Mouse (Mus musculus) liver, adult (tissue): ENCODE results near the gene Heatr1.

Experiments
- GATA4 ChIP-seq: IDR thresholded peaks from 2 replicates; pipeline ENCODE4 v1.6.1; 2014; ENCODE audit warnings: mild to moderate bottlenecking, low read length; ENCODE audit not compliant: insufficient replicate concordance

Gene Heatr1

GRCm38 (mm10) chr13:12420596-12420995, 25.8 kb downstream of the Heatr1 start:
- TF ChIP-seq GATA4 = no peak

- TF ChIP-seq GATA4 = no peak
These were observed 33.7 kb downstream of the Heatr1 start for GRCm38 (mm10) chr13:12428556-12428955.

- TF ChIP-seq GATA4 = peak; percentile 66; the same call in 1 of the 2 replicates
These were observed 39.0 kb downstream of the Heatr1 start for GRCm38 (mm10) chr13:12433843-12434242.

GRCm38 (mm10) chr13:12439586-12439985, 44.8 kb downstream of the Heatr1 start:
- no peak for TF ChIP-seq GATA4

- TF ChIP-seq GATA4 = no peak
These were observed 46.0 kb downstream of the Heatr1 start for GRCm38 (mm10) chr13:12440813-12441212.

DNA sequence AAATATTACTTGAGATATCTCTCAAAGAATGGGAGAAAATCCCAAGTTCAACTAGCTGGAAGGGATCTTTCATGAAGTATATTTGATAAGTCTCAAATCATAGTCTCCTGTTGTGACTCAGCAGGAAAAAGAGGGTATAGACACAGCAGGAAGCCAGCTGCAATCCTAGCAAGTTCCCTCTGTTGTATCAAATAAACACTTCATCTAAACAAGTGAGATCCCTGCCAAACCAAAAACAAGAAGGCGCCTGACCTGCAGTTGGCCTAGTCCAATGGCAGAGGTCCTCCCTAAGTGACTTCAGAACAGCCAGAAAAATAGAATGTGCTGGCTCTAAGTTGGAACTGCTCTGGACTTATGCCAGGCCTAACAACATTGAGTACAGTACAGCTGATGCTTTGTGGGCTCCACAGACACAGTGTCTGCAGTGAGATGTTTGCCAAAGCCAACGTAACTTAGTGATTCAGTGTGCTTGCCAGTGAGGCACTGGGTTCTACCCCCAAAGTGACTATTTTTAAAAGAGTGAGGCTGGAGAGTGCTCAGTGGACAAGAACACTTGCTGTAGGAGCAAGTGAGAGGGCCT, 47.3 kb downstream of the Heatr1 start:
- no peak for TF ChIP-seq GATA4

DNA sequence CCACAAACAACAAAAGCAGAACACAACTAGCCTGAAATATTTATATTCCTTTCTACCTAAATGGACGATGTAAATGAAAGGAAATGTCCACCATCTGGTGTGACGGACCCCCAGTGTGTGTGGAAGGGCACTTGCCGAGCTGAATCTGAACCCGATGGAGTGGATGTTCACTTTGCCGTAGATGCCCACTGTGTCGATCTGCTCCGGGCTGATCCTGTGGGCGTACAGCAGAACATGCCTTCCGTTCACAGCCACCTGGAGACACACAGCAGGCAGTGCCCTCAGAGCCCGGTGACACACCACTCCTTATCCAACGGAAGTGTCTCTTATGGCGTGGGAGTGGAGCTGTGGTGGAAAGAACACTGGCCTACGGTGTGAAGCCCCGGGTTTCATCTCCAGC, 58.3 kb downstream of the Heatr1 start:
- no peak for TF ChIP-seq GATA4

GRCm38 (mm10) chr13:12454686-12455390, 60.0 kb downstream of the Heatr1 start:
- TF ChIP-seq GATA4 = no peak

GRCm38 (mm10) chr13:12456711-12457110, 61.9 kb downstream of the Heatr1 start:
- TF ChIP-seq GATA4 = no peak

DNA sequence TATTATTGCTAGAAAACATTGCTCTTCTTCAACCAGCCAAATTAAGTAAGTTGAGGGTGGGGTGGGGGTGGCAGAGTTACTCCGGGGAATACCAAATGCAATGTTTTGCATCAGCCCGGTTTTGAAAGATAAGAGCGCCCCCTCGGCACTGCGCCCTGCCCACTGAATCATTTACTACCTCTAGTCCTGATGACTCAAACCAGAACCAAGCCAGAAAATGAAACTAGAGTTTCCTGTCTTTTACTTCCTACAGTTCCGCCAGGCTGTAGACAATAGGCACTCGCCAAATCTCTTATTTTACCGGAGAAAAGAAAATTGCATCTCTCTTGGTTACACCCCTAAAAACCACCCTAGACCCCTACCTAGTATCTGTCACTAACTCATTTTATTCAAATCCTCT, 65.6 kb downstream of the Heatr1 start:
- TF ChIP-seq GATA4 = peak; percentile 28; the same call in 1 of the 2 replicates

- TF ChIP-seq GATA4 = peak; percentile 73; the same call in 1 of the 2 replicates
These were observed 66.3 kb downstream of the Heatr1 start for GRCm38 (mm10) chr13:12460881-12461729.

DNA sequence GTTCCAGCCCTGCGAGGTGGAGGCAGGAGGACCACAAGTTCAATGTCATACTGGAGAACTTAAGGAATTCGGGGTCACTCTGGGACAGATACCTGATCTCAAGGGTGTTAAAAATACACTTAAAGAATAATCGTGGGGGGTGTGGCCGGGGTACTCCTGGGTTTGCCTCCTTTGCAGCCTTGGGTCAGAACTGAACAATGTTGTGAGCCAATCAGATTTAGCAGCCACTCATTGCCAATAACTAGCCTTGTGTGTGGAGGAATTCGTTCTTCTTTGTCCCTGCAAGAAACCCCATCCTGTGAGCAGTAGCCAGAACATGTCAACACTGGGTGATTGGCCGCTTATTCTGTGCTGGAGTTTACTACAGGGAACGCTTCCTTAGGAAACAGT, 66.9 kb downstream of the Heatr1 start:
- TF ChIP-seq GATA4 = no peak

DNA sequence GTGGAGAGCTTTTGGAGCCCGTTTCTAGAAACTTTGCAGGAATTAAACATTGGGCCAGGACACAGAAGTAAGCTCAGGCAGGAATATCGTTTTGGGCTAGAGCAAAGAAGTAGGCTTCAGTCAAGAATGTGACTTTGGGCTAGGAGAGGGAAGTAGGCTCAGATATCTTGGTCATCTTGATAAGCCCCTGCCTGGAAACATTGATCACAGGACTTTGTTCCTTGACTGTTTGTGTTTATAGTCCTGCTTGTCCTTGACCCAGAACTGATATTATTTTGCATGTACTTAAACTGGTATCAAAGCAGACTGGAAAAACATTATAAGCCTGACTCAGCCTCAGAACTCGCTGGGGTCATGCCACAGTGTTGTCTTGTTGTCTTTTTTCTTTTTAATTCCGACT, 67.8 kb downstream of the Heatr1 start:
- peak; percentile 87 for TF ChIP-seq GATA4

DNA sequence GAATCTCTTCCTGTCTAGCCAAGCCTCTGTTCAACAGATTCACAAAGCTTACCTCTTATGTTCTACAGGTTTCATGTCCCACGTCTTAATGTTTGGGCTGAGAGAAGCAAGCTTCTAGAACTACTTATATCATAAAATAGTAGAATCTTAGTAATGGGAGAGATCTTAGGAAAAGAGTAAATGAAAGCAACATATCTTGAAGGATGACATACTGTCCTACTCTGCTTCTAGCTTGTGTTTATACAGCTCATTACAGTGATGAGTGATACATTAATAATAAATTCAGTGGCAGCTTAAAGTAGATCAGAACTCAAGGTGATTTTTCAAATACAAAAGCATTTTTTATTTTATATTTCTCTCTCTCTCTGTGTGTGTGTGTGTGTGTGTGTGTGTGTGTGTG, 70.0 kb downstream of the Heatr1 start, which contains the start of gene Lgals8:
Gene Lgals8 (minus strand): TSS at position 101 of the 400 bp plus-strand sequence.
- TF ChIP-seq GATA4 = no peak

GRCm38 (mm10) chr13:12468488-12468887, 73.7 kb downstream of the Heatr1 start:
- TF ChIP-seq GATA4 = peak; percentile 26; the same call in 1 of the 2 replicates
